Mouse (Mus musculus): ENCODE measurements around the gene Msh2.

DNA sequence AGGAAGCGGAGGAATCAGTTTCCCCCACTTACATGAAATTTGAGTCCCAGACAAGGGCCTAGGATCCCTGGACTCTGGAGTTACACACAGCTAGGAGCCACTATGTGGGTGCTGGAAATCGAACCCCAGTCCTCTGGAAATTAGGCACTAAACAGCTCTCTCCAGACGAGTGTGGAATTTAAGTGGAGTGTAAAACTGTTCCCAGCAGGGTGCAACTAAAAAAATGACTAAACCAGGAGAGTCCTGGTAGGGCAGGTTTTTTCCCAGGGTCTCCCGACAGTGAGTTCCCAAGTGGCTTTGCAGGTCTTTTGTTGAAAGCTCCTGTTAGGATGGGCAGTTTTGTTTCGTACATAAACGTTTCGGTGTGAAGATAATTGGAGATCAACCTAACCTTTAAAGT, 52.6 kb downstream of the Msh2 start:
- TF ChIP-seq POLR2A (IDR thresholded peaks at IDR 0.05; ENCODE audit: low read depth, low read length) = no peak
- TF ChIP-seq CTCF (IDR thresholded peaks at IDR 0.05; ENCODE audit: extremely low read depth, insufficient read depth, insufficient read length, insufficient replicate concordance) = no peak

Measured in spleen, adult 2 months (tissue).